Mouse (Mus musculus): ENCODE measurements around the gene Wwox. TPM values are rescaled to one million over a fixed set of nuclear protein-coding genes. Genes with fewer than 3 reads are reported as not detected.
A peak's percentile ranks its signal among the peaks of the same experiment; 100 is the strongest.

The Wwox gene
- 8.6 and 10.3 TPM in 2 replicates for polyA plus RNA-seq (2014; fragmentation: Nextera tagmentation; extraction: Ambion mirVana)

GRCm38 (mm10) chr8:114439334-114440204, at the start of gene Wwox:
Wwox (plus strand) TSS chr8:114439655.
- H3K36me3 ChIP-seq (ENCODE audit: control insufficient read depth, insufficient read depth, low read length), result no peaks in the 10 kb centered on the region
- peak within 1 kb of the TSS; percentile 94 for H3K4me2 ChIP-seq
- H3K4me3 ChIP-seq (ENCODE audit: low read depth, low read length), result peak within 1 kb of the TSS; percentile 78
- H3K9ac ChIP-seq (ENCODE audit: low read depth, low read length), result peak within 1 kb of the TSS; percentile 81
- ATAC-seq (replicated peaks; ENCODE audit: insufficient number of reproducible peaks, low FRiP score, low TSS enrichment), result peak; percentile 93
- H3K27me3 ChIP-seq (ENCODE audit: control insufficient read depth, insufficient read depth, low read length), result no peaks in the 10 kb centered on the region
- H3K27ac ChIP-seq (ENCODE audit: low read depth, low read length), result peak within 1 kb of the TSS; percentile 68
- no peaks in the 10 kb centered on the region for H3K9me3 ChIP-seq (replicated peaks; ENCODE audit: control insufficient read depth, low read length)
- under 1% methylated on average over 54 of the region's 54 CpGs for WGBS (ENCODE audit: insufficient replicate concordance)
- peaks cover 4% of the 10 kb centered on the region; the same call in 1 of the 2 replicates for H3K4me1 ChIP-seq (ENCODE audit: control insufficient read depth, insufficient read depth, low read length)

GRCm38 (mm10) chr8:114390465-114391254, 48.8 kb upstream of the Wwox start:
- 78% methylated on average over 11 of the region's 13 CpGs for WGBS (ENCODE audit: insufficient replicate concordance)
- Histone ChIP-seq H3K36me3 (ENCODE audit: control insufficient read depth, insufficient read depth, low read length) (no peaks in the 10 kb centered on the region), H3K27ac (ENCODE audit: low read depth, low read length) (no peak overlapping the region), H3K9me3 (replicated peaks; ENCODE audit: control insufficient read depth, low read length) (no peaks in the 10 kb centered on the region), H3K4me2 (no peak overlapping the region), H3K9ac (ENCODE audit: low read depth, low read length) (no peak overlapping the region), H3K4me1 (ENCODE audit: control insufficient read depth, insufficient read depth, low read length) (no peaks in the 10 kb centered on the region), H3K4me3 (ENCODE audit: low read depth, low read length) (no peak overlapping the region), H3K27me3 (ENCODE audit: control insufficient read depth, insufficient read depth, low read length) (no peaks in the 10 kb centered on the region)
- ATAC-seq (replicated peaks; ENCODE audit: insufficient number of reproducible peaks, low FRiP score, low TSS enrichment), result no peak

GRCm38 (mm10) chr8:114398326-114398725, 41.1 kb upstream of the Wwox start:
- H3K4me1 ChIP-seq (ENCODE audit: control insufficient read depth, insufficient read depth, low read length), result no peaks in the 10 kb centered on the region
- no peak overlapping the region for H3K4me2 ChIP-seq
- no peak for ATAC-seq (replicated peaks; ENCODE audit: insufficient number of reproducible peaks, low FRiP score, low TSS enrichment)
- H3K36me3 ChIP-seq (ENCODE audit: control insufficient read depth, insufficient read depth, low read length), result no peaks in the 10 kb centered on the region
- 84% methylated on average over 5 of the region's 5 CpGs for WGBS (ENCODE audit: insufficient replicate concordance)
- no peak overlapping the region for H3K9ac ChIP-seq (ENCODE audit: low read depth, low read length)
- H3K4me3 ChIP-seq (ENCODE audit: low read depth, low read length), result no peak overlapping the region
- H3K9me3 ChIP-seq (replicated peaks; ENCODE audit: control insufficient read depth, low read length), result no peaks in the 10 kb centered on the region
- no peaks in the 10 kb centered on the region for H3K27me3 ChIP-seq (ENCODE audit: control insufficient read depth, insufficient read depth, low read length)
- H3K27ac ChIP-seq (ENCODE audit: low read depth, low read length), result no peak overlapping the region

GRCm38 (mm10) chr8:114399273-114399672, 40.2 kb upstream of the Wwox start:
- no peak for ATAC-seq (replicated peaks; ENCODE audit: insufficient number of reproducible peaks, low FRiP score, low TSS enrichment)
- 93% methylated on average over 5 of the region's 5 CpGs for WGBS (ENCODE audit: insufficient replicate concordance)

GRCm38 (mm10) chr8:114401679-114402078, 37.8 kb upstream of the Wwox start:
- ATAC-seq (replicated peaks; ENCODE audit: insufficient number of reproducible peaks, low FRiP score, low TSS enrichment), result no peak
- no peaks in the 10 kb centered on the region for H3K9me3 ChIP-seq (replicated peaks; ENCODE audit: control insufficient read depth, low read length)
- H3K9ac ChIP-seq (ENCODE audit: low read depth, low read length), result no peak overlapping the region
- H3K36me3 ChIP-seq (ENCODE audit: control insufficient read depth, insufficient read depth, low read length), result no peaks in the 10 kb centered on the region
- H3K4me2 ChIP-seq, result no peak overlapping the region
- no peaks in the 10 kb centered on the region for H3K27me3 ChIP-seq (ENCODE audit: control insufficient read depth, insufficient read depth, low read length)
- 66% methylated on average over 7 of the region's 7 CpGs for WGBS (ENCODE audit: insufficient replicate concordance)
- no peaks in the 10 kb centered on the region for H3K4me1 ChIP-seq (ENCODE audit: control insufficient read depth, insufficient read depth, low read length)
- no peak overlapping the region for H3K27ac ChIP-seq (ENCODE audit: low read depth, low read length)
- no peak overlapping the region for H3K4me3 ChIP-seq (ENCODE audit: low read depth, low read length)

More at GRCm38 (mm10) chr8:114399273-114399672, 40.2 kb upstream of the Wwox start:
- H3K9me3 ChIP-seq (replicated peaks; ENCODE audit: control insufficient read depth, low read length), result no peaks in the 10 kb centered on the region
- H3K4me3 ChIP-seq (ENCODE audit: low read depth, low read length), result no peak overlapping the region
- H3K4me2 ChIP-seq, result no peak overlapping the region
- H3K27me3 ChIP-seq (ENCODE audit: control insufficient read depth, insufficient read depth, low read length), result no peaks in the 10 kb centered on the region
- H3K9ac ChIP-seq (ENCODE audit: low read depth, low read length), result no peak overlapping the region
- H3K36me3 ChIP-seq (ENCODE audit: control insufficient read depth, insufficient read depth, low read length), result no peaks in the 10 kb centered on the region
- H3K4me1 ChIP-seq (ENCODE audit: control insufficient read depth, insufficient read depth, low read length), result no peaks in the 10 kb centered on the region
- H3K27ac ChIP-seq (ENCODE audit: low read depth, low read length), result no peak overlapping the region

- ATAC-seq (replicated peaks; ENCODE audit: insufficient number of reproducible peaks, low FRiP score, low TSS enrichment), result no peak
- Histone ChIP-seq H3K27me3 (ENCODE audit: control insufficient read depth, insufficient read depth, low read length) (no peaks in the 10 kb centered on the region), H3K4me1 (ENCODE audit: control insufficient read depth, insufficient read depth, low read length) (no peaks in the 10 kb centered on the region), H3K27ac (ENCODE audit: low read depth, low read length) (no peak overlapping the region), H3K36me3 (ENCODE audit: control insufficient read depth, insufficient read depth, low read length) (no peaks in the 10 kb centered on the region), H3K9me3 (replicated peaks; ENCODE audit: control insufficient read depth, low read length) (no peaks in the 10 kb centered on the region), H3K4me3 (ENCODE audit: low read depth, low read length) (no peak overlapping the region), H3K4me2 (no peak overlapping the region), H3K9ac (ENCODE audit: low read depth, low read length) (no peak overlapping the region)
- 76% methylated on average over 3 of the region's 3 CpGs for WGBS (ENCODE audit: insufficient replicate concordance)
These were observed 28.0 kb upstream of the Wwox start for GRCm38 (mm10) chr8:114411421-114411820.

GRCm38 (mm10) chr8:114417786-114418185, 21.7 kb upstream of the Wwox start, which contains the start of gene Clec3a:
Clec3a (plus strand) TSS chr8:114418086.
- no peak within 1 kb of the TSS for H3K4me3 ChIP-seq (ENCODE audit: low read depth, low read length)
- no peak for ATAC-seq (replicated peaks; ENCODE audit: insufficient number of reproducible peaks, low FRiP score, low TSS enrichment)
- no peaks in the 10 kb centered on the region for H3K36me3 ChIP-seq (ENCODE audit: control insufficient read depth, insufficient read depth, low read length)
- H3K27ac ChIP-seq (ENCODE audit: low read depth, low read length), result no peak within 1 kb of the TSS
- no peaks in the 10 kb centered on the region for H3K4me1 ChIP-seq (ENCODE audit: control insufficient read depth, insufficient read depth, low read length)
- no peak within 1 kb of the TSS for H3K9ac ChIP-seq (ENCODE audit: low read depth, low read length)
- 74% methylated on average over 8 of the region's 8 CpGs for WGBS (ENCODE audit: insufficient replicate concordance)
- no peaks in the 10 kb centered on the region for H3K9me3 ChIP-seq (replicated peaks; ENCODE audit: control insufficient read depth, low read length)
- no peak within 1 kb of the TSS for H3K4me2 ChIP-seq
- no peaks in the 10 kb centered on the region for H3K27me3 ChIP-seq (ENCODE audit: control insufficient read depth, insufficient read depth, low read length)

- Histone ChIP-seq H3K9me3 (replicated peaks; ENCODE audit: control insufficient read depth, low read length) (no peaks in the 10 kb centered on the region), H3K4me1 (ENCODE audit: control insufficient read depth, insufficient read depth, low read length) (no peaks in the 10 kb centered on the region), H3K36me3 (ENCODE audit: control insufficient read depth, insufficient read depth, low read length) (no peaks in the 10 kb centered on the region), H3K9ac (ENCODE audit: low read depth, low read length) (no peak overlapping the region), H3K4me2 (no peak overlapping the region), H3K4me3 (ENCODE audit: low read depth, low read length) (no peak overlapping the region), H3K27me3 (ENCODE audit: control insufficient read depth, insufficient read depth, low read length) (no peaks in the 10 kb centered on the region), H3K27ac (ENCODE audit: low read depth, low read length) (no peak overlapping the region)
- 53% methylated on average over 5 of the region's 5 CpGs for WGBS (ENCODE audit: insufficient replicate concordance)
- ATAC-seq (replicated peaks; ENCODE audit: insufficient number of reproducible peaks, low FRiP score, low TSS enrichment), result no peak
These were observed 21.0 kb upstream of the Wwox start for GRCm38 (mm10) chr8:114418486-114418885.
